Mouse (Mus musculus): ENCODE results near the gene Zdhhc12.
"Not testable (repeated sequence)": the region's sequence is repeated elsewhere in the genome, so short reads cannot be mapped to it uniquely, and the experiment has no call there.

Zdhhc12 gene

GRCm38 (mm10) chr2:30093471-30094207 is at the start of gene Zdhhc12:
Gene Zdhhc12 (minus strand): TSS chr2:30093648.
- in situ Hi-C loops (cut with MboI; ENCODE audit: unreplicated experiment in 2 of 2): no loop called here

- in situ Hi-C loops (cut with MboI; ENCODE audit: unreplicated experiment in 2 of 2): not testable (repeated sequence)
These were observed 46.6 kb upstream of the Zdhhc12 start for GRCm38 (mm10) chr2:30140021-30140420.

GRCm38 (mm10) chr2:30136458-30136857 is 43.0 kb upstream of the Zdhhc12 start:
- in situ Hi-C loops (cut with MboI; ENCODE audit: unreplicated experiment in 2 of 2): no loop called here

- in situ Hi-C loops (cut with MboI; ENCODE audit: unreplicated experiment in 2 of 2): no loop called here
These were observed 41.6 kb upstream of the Zdhhc12 start for GRCm38 (mm10) chr2:30134928-30135620.

GRCm38 (mm10) chr2:30134378-30134711 is 40.9 kb upstream of the Zdhhc12 start:
- in situ Hi-C loops (cut with MboI; ENCODE audit: unreplicated experiment in 2 of 2): no loop called here

- in situ Hi-C loops (cut with MboI; ENCODE audit: unreplicated experiment in 2 of 2): no loop called here
These were observed 40.3 kb upstream of the Zdhhc12 start, which contains the start of gene Tbc1d13 for GRCm38 (mm10) chr2:30133613-30134377. Gene Tbc1d13 (plus strand): TSS chr2:30133746.

- in situ Hi-C loops (cut with MboI; ENCODE audit: unreplicated experiment in 2 of 2): no loop called here
These were observed 39.6 kb upstream of the Zdhhc12 start for GRCm38 (mm10) chr2:30132801-30133612.

- in situ Hi-C loops (cut with MboI; ENCODE audit: unreplicated experiment in 2 of 2): not testable (repeated sequence)
These were observed 37.8 kb upstream of the Zdhhc12 start for GRCm38 (mm10) chr2:30131240-30131639.

GRCm38 (mm10) chr2:30130156-30130555 is 36.7 kb upstream of the Zdhhc12 start:
- in situ Hi-C loops (cut with MboI; ENCODE audit: unreplicated experiment in 2 of 2): no loop called here

GRCm38 (mm10) chr2:30128789-30129188 is 35.3 kb upstream of the Zdhhc12 start:
- in situ Hi-C loops (cut with MboI; ENCODE audit: unreplicated experiment in 2 of 2): no loop called here

- in situ Hi-C loops (cut with MboI; ENCODE audit: unreplicated experiment in 2 of 2): no loop called here
These were observed 31.2 kb upstream of the Zdhhc12 start, which contains the start of gene Zer1 for GRCm38 (mm10) chr2:30124472-30125274. Gene Zer1 (minus strand): TSS chr2:30124585.

GRCm38 (mm10) chr2:30123729-30124471 is 30.5 kb upstream of the Zdhhc12 start:
- in situ Hi-C loops (cut with MboI; ENCODE audit: unreplicated experiment in 2 of 2): no loop called here

GRCm38 (mm10) chr2:30122766-30123165 is 29.3 kb upstream of the Zdhhc12 start:
- in situ Hi-C loops (cut with MboI; ENCODE audit: unreplicated experiment in 2 of 2): no loop called here

- in situ Hi-C loops (cut with MboI; ENCODE audit: unreplicated experiment in 2 of 2): no loop called here
These were observed 26.8 kb upstream of the Zdhhc12 start for GRCm38 (mm10) chr2:30120269-30120668.

- in situ Hi-C loops (cut with MboI; ENCODE audit: unreplicated experiment in 2 of 2): no loop called here
These were observed 26.2 kb upstream of the Zdhhc12 start for GRCm38 (mm10) chr2:30119641-30120051.

- in situ Hi-C loops (cut with MboI; ENCODE audit: unreplicated experiment in 2 of 2): no loop called here
These were observed 19.1 kb upstream of the Zdhhc12 start for GRCm38 (mm10) chr2:30112564-30112963.

GRCm38 (mm10) chr2:30111500-30111899 is 18.1 kb upstream of the Zdhhc12 start:
- in situ Hi-C loops (cut with MboI; ENCODE audit: unreplicated experiment in 2 of 2): no loop called here

- in situ Hi-C loops (cut with MboI; ENCODE audit: unreplicated experiment in 2 of 2): loop anchor here (5.0 to 10.0 kb wide), 3 partner anchors 49 to 167 kb away; no protein-coding TSS in a partner anchor
These were observed 14.8 kb upstream of the Zdhhc12 start for GRCm38 (mm10) chr2:30108260-30108659.

- in situ Hi-C loops (cut with MboI; ENCODE audit: unreplicated experiment in 2 of 2): loop anchor here (5.0 to 10.0 kb wide), 3 partner anchors 50 to 167 kb away; no protein-coding TSS in a partner anchor
These were observed 14.2 kb upstream of the Zdhhc12 start for GRCm38 (mm10) chr2:30107646-30108045.
